Mouse (Mus musculus) cortical plate, adult 2 months (tissue): ENCODE measurements around the gene S100z.

ENCODE experiments used
- CTCF ChIP-seq: fragments of 200-500 bp; IDR thresholded peaks from 2 replicates; pipeline ENCODE4 v1.5.1; 2011; ENCODE audit warnings: mild to moderate bottlenecking, control low read depth, low read length; ENCODE audit not compliant: insufficient read depth; ENCODE audit errors: extremely low read depth
- POLR2A ChIP-seq: fragments of 200-500 bp; IDR thresholded peaks from 2 replicates; pipeline ENCODE4 v1.6.1; 2011; ENCODE audit warnings: mild to moderate bottlenecking, low read length, control low read depth; ENCODE audit not compliant: insufficient read depth; ENCODE audit errors: extremely low read depth

DNA sequence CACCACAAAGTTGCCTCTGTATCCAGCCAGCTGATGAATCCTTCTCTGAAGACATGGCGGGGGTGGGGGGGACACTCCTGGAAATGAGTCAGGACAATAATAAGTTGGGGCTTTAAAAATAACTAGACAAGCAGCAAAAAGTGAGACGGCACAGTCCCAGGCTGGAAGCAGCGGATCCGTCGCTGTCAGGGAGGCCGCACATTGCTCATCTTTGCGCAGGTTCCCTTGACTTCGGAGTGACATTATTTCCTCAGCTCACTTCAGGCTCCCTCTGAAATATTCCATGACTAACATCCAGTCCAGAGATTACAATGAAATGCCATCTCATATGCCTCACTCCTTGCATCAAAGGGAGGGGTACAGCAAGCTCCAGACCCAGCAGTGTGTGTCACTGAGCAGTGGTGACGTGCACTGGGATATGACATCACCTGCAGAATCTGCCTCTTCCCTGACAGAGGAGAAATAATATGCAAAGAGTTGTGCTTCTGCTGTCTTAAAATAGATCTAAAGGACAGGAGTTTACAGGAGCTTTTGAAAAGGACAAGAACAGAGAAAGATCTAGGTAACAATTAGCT, 27.8 kb downstream of the S100z start:
- TF ChIP-seq CTCF = no peak
- TF ChIP-seq POLR2A = no peak
